Mouse (Mus musculus): Measurements from ENCODE around the gene Sez6l2.

The Sez6l2 gene

DNA sequence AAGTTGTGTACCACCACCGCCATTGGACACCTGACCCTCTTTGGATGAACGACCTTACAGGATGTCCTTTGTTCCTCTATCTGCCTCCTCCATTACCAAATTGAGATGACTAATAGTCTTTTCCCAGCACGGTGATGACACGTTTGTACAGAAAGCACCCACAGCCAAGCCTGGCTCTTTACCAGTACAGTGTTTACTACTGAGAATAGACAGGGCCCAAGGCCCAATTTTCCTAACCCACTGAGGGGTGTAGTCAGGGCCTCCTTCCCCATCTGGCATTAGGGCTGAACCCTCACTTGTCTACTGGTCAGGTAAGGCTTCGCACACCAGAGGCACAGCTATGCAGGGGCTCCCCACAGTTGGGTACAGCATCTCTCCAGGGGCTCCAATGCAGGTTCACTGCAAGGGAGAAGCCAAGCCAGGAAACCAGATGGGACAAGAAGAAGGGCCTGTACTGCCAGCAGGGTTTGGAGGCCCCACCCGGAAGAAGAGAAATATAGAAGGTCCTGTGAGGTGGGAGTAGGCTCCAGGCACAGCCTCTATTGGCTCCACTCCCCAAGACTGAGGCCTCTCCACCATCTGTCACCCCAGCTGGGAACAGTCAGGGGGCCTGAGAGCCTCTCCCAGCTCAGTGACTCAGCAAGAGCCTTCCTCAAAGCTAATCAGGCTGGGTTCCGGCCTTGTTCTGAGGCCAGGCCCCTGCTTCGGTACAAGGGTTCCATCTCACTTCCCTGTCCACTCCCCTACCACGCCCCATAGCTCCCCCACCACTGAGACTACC, 58.1 kb downstream of the Sez6l2 start:
- no peak for DNase-seq (ENCODE audit: low read depth, low spot score)

DNA sequence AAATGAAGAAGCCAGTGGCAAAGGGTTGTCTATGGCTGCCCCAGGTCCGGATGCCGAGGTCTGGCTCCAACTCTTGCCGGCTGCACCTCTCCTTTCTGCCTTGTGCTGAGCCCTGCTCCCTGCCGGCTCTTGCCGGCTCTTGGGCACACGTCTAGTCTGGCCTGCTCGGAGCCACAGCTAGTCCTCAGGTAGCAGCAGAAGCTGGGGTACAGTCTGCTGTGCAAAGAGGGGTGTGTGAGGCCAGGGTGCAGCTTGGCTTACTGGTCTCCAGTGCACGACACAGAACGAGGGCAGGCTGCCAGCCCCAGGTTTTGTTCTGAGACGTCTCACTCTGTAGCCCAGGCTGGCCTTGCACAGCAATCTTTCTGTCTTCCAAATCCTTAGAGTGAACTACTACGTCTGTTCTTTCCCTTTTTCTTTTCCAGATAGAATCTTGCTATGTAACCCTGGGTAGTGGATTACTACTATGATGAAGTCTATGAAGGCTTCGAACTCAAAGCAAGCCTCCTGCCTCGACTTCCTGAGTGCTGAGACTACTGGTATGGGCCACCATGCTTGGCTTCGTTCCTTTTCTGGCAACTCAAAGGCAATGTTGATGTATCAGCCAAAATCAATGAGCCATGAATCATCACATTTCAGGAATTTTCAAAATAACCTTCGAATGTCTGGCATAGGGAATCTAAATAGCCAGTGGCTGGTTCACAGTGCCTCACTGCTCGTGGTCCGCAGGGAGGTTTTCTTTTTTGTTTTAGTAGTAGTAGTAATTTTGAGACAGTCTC, 59.1 kb downstream of the Sez6l2 start:
- DNase-seq (ENCODE audit: low read depth, low spot score) = no peak

DNA sequence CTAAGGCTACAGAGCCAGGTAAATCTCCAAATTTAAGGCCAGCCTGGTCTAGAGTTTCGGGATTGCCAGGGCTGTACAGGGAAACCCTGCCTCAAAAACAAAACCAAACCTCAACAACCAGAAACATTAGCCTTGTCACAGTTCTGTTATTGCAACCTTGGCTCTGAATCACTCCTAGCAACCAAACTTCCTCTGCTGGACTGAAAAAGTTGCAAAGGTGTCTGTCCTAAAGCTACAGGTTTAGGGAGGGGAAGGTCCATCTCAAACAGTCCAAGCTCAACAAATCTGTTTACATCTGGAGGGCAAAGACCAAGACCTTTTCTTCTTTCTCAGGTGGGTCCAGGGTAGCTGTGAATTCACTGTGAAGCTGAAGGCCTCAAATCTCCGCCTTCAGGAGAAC, 60.7 kb downstream of the Sez6l2 start:
- DNase-seq (ENCODE audit: low read depth, low spot score) = no peak

DNA sequence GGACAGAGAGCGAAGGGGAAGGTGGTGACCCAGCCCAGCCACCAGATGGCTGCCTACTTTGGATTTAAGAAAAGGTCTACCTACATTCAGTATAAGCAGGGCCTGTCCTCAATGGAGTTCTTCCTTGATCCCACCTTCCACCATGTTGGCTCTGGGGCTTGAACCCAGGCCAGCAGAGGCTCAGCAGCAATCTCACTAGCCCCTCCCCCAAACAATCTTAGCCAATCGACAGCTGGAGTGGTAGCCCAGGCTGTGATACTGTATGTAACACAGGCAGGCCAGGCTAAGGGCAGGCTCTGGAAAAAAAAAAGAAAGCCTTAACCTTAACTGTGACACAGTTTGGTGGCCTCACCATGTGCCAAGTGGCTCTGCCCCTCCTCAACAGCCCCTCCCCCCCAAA, 61.4 kb downstream of the Sez6l2 start:
- peak; percentile 47 for DNase-seq (ENCODE audit: low read depth, low spot score)

DNA sequence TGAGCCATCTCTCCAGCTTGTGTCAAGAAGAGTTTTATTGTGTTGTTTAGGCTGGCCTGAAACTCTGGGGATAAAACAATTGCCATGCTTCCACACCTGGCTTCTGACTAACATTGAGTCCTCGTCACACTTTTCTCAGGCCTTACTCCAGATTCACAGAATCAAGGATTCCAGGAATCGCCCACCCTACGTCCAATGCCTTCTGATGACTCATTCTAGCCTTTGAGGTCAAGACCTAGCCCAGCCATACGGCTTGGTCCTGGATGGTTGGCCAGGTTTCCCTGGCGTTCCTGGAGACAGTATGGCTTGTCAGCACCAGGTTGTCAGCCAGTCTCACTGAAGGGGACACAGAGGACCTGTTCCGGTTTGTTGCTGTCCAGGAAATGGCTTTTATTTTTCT, 62.0 kb downstream of the Sez6l2 start:
- no peak for DNase-seq (ENCODE audit: low read depth, low spot score)

DNA sequence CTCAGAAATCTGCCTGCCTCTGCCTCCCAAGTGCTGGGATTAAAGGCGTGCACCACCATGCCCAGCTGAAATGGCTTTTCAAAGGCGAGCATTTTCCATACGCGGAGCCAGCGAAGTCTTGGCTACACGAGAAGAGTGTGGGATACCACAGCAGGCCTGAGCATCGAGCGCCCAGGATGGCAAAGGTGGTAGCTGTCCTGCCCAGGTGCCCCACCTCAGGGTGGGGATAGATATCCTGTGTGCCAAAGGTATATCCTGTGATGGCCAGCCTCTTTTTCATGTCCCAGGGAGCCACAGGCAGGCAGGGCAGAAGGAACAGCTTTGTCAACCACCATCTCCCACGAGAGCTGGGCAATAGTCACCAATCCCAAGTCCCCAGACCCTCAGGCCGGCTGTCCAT, 62.5 kb downstream of the Sez6l2 start:
- DNase-seq (ENCODE audit: low read depth, low spot score) = no peak

DNA sequence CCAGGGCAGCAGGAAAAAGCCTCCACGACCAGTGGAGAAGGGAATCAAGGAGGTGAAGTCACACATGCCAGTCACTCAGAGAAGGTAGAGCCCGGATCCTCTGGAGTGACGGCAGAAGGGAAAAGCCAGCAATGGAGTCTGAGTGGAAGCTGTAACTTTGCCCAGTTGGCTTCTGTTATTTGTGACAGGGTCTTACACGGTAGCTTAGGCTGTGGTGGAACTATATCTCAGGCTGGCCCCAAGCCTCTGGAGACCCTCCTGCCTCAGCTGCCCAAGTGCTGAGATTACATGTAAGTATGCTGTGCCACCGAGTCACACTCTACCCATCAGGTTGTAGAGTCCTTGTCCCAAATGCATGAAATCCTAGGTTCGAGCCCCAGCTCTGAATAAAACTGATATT, 63.0 kb downstream of the Sez6l2 start:
- DNase-seq (ENCODE audit: low read depth, low spot score) = no peak

DNA sequence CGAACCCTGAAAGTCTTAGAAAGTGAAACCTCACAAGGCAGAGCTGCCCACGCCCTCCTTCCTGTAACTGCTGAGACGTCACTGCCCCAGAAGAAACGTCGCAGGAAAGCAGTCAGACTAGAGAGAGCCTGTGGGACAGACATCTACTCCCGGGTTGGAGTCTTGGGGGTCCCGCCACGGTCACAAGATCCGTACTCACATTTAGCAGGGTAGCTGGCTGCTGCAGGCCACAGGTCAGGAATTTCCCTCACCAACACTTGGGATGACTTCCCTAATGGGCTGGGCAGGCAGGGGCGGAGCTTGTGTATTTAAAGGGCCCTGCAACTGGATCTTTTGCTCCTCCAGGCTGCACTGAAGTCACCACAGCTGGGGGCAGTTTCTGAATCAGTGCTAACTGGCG, 64.0 kb downstream of the Sez6l2 start, which contains the start of gene Mvp:
Gene Mvp, minus strand, starts transcription at position 302 of the 400 bp plus-strand sequence.
- peak; percentile 65 for DNase-seq (ENCODE audit: low read depth, low spot score)

DNA sequence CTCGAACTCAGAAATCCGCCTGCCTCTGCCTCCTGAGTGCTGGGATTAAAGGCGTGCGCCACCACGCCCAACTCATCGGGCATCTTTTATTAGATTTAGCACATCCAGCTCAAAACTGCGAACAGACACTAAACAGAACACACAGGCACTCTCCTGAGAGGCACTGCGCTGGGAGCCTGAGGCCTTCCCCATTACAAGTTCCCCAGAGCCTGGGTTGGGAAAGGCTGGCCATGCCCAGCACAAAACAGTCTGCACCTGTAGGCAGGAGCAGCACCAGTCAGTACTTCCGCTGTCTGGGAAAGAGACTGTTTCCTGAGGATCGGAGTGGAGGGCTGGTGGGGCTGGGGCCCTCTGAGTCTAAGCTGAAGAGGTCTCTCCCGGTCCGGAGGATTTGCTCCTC, 64.6 kb downstream of the Sez6l2 start:
- DNase-seq (ENCODE audit: low read depth, low spot score) = no peak

DNA sequence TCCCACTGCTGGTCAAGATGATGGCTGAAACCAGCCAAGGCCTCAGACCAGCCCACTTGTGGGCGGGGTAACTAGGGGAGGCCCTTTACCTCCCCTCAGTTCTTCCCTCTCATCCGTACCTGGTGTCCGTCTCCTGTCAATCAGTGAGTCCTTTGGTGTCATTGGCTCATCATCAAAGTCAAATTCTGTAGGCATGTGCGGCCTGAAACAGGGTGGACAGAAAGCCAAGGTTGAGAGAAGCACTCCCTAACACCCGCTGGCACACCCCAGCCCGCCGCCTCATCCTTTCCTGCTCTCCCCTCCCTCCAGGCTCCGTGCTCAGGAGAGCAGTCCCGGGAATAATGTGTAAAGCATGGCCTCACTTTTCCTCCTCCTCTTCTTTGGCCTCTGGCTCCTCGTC, 65.7 kb downstream of the Sez6l2 start:
- peak; percentile 91 for DNase-seq (ENCODE audit: low read depth, low spot score)

DNA sequence TGATC, 65.9 kb downstream of the Sez6l2 start, which contains the start of gene Pagr1b:
Gene Pagr1b, minus strand, starts transcription at position 4 of the 5 bp plus-strand sequence.
- no peak for DNase-seq (ENCODE audit: low read depth, low spot score)

DNA sequence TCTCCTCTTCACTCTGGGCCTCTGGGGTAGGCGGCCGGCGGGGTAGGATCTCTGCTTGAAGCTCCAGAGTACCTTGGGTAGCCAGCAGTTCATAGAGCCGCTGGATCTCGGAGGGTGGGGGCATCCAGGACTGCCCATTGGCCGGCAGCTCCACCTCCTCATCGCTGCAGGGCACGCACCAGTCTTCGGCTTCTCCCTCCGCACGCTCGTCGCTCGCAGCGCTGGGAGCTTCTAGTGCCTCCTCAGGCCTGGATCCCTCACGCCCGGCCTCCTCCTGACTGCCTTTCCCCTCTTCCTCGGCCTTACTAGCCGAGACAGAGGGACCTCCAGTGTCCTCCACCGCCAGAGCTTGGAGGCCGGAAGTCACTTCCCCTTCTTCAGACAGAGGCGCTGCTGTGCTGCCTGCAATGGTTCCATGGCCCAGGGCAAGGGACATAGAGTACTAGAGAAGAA, 66.1 kb downstream of the Sez6l2 start:
- no peak for DNase-seq (ENCODE audit: low read depth, low spot score)

DNA sequence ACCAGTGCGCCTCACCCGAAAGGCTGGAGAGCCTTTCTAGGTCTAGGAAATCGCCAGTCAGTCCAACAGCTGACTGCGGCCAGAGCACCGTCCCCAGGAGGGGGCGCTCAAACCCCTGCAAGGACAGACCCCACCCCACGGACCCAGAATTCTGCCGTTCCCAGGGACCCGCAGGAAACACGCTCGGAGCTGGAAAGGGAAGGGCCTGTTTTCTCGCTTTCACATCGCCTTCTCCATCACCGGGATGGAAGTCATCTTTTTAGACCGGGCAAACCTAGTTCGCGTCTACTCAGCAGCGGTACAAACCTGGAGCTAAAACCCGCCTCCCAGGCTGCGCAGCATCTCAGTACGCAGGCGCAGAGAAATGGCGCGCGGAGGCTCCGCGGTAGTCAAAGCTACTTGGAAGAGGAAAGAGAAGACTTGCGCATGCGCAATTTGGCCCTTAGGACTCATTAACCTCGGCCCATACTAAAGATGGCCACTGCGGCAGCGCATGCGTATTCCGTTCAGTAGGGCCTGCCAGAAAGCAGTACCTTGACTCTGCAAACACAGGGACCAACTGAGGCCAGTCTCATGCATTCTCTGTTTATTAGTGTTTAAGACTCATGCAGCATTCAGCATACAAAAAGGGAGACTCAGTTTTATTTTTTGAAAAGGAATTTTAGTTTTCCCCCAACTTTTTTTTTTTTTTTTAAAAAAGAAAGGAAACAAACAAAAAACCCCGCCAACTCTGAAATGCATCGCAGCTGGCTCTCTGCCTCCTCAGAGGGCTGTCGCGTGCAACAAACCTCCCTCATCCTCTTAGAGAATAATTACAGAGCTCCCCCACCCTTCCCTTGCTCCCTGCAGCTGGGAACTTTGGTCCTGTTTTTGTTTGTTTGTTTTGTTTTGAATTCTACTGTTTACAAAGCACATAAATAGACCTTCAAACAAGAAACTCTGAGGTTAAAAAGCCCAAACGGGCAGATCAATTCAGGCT, 66.9 kb downstream of the Sez6l2 start, which contains the start of gene Pagr1a:
Gene Pagr1a, minus strand, starts transcription at position 382 of the 979 bp plus-strand sequence.
- peak; percentile 100 for DNase-seq (ENCODE audit: low read depth, low spot score)

DNA sequence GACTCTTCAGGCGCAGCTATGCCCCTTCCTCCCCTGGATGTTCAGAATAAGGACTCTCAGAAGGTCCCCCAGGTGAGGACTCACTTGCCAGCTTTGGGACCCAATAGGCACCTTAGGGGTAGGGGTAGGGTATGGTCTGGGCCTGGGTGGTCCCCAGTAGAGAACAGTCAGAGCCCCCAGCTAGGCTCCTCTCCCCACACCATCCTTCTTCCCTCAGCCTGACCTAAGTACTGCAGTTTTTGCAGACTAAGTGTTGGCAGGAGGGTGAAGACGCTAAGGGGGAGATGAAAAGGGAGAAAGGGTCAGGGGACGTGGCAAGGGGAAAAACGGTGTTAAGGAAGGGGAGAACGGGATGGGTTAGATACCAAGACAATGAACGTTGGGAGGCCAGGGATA, 67.6 kb downstream of the Sez6l2 start:
- DNase-seq (ENCODE audit: low read depth, low spot score) = no peak

DNA sequence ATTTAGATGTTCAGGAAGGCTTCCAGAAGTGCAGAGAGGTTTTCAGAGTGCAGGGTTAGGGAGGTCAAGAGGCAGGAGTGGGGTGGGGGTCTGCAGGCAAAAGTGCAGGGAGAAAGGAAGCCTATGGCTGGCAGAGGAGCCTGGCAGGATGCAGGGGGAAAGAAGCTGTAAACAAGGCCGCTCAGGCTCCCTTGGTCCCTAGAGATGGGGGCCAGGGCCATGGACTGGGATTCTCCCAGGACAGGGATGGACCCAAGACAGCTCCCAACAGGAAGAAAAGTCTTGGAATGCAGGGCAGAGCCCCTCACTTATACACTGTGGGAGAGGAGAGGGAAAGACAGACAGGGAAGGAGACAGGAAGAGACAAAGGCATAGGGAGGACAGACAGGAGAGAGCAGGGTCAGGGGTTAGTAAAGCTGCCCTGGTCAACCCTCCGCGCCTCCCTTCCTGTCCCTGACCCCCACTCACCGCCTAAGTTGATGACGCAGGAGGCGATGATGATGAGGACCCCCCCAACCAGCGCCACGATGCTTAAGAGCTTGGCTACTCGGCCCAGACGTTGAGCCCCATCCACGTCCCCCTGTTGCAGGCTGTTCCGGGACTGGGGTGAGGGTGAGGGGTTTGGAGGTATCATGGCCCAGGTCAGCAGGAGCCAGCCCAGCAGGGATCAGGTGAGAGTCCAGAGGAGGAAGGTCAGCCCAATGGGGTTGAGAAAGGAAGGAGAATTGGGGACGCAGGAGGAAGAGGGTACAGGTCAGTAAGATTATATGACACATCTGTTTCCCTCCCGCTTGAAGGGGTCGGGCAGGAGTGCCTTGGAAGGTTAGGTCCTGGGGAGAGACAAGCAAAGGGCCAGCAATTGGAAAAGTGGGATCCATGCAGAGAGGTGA, 68.3 kb downstream of the Sez6l2 start:
- no peak for DNase-seq (ENCODE audit: low read depth, low spot score)

DNA sequence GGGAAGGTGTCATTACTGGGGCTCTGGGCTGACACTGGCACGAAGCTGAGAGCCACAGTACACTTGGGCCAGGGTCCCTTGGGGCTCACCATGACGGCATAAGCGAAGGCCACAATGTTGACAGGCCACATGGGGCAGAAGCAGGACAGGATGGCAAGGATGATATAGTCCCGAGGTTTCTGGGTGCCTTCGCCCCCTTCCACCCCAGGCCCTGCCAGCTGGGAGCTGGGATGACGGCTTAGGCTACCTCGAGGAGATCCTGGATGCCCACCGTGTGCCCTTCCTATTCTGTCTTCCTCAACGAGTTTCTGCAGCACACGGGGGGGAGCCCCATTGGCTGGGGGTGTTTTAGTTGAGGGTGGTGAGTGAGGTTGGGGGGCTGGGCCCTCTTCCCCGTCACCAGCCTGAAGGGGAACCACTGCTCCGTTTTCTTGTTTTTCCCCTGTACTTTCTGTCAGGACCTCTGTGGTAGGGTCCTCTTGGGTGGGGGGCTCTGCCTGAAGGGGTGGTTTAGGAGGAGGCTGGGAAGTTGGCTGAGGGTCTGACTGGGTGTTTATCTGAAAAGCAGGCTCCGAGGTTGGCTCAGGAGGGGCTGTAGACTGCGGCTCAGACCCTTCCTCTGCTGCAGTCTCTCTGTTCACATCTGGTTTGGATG, 69.1 kb downstream of the Sez6l2 start:
- no peak for DNase-seq (ENCODE audit: low read depth, low spot score)

DNA sequence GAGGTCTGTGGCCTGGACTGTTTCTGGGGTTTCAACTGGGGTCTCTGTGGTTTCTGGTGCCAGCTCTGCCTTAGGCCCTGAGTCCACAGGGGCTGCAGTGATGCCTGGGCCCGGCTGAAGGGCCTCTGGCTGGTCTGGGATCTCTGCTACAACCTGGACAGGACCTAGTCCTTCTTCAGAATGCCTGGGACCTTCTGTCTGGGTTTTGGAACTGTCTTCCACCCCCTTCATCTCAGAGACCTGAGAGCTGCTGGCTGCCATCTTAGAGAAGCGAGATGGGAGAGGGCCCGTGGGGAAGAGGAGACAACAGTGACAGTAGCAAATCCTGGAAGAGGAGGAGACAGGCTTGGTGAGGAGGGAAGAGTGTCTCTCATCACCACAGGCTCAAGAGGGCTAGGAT, 69.7 kb downstream of the Sez6l2 start:
- DNase-seq (ENCODE audit: low read depth, low spot score) = no peak
